Mouse (Mus musculus) forebrain, embryonic 12.5 days (tissue): ENCODE results near the gene Kcnh4. TPM values are rescaled to one million over a fixed set of nuclear protein-coding genes. Genes with fewer than 3 reads are reported as not detected.

ENCODE experiments used
- ATAC-seq: fragments of 200-750 bp; cut with Nextera tagmentation; 2 replicates; pipeline ENCODE4 v1.8.0; 2017; ENCODE audit warnings: moderate TSS enrichment; ENCODE audit not compliant: low FRiP score
- H3K27ac ChIP-seq: fragments of 300-500 bp; sonication (generic); 2 replicates; pipeline ENCODE4 v1.5.1; 2016; ENCODE audit warnings: mild to moderate bottlenecking
- H3K27me3 ChIP-seq: fragments of 300-500 bp; sonication (generic); 2 replicates; pipeline ENCODE4 v1.6.1; 2016; ENCODE audit warnings: mild to moderate bottlenecking
- H3K36me3 ChIP-seq: fragments of 300-500 bp; sonication (generic); replicated peaks from 2 replicates; pipeline ENCODE4 v1.6.1; 2016; ENCODE audit warnings: mild to moderate bottlenecking
- H3K4me1 ChIP-seq: fragments of 300-500 bp; sonication (generic); 2 replicates; pipeline ENCODE4 v1.6.1; 2016
- H3K4me2 ChIP-seq: fragments of 300-500 bp; sonication (generic); 2 replicates; pipeline ENCODE4 v1.6.1; 2016; ENCODE audit warnings: mild to moderate bottlenecking, moderate library complexity
- H3K4me3 ChIP-seq: fragments of 300-500 bp; sonication (generic); replicated peaks from 2 replicates; pipeline ENCODE4 v1.5.1; 2016; ENCODE audit warnings: mild to moderate bottlenecking
- H3K9ac ChIP-seq: fragments of 300-500 bp; sonication (generic); 2 replicates; pipeline ENCODE4 v1.6.1; 2016; ENCODE audit warnings: mild to moderate bottlenecking
- H3K9me3 ChIP-seq: fragments of 300-500 bp; sonication (generic); 2 replicates; pipeline ENCODE4 v1.6.1; 2016
- WGBS: fragments of 180-500 bp; shearing (Covaris S2); methylation state at CpG from one replicate; pipeline ENCODE4 v1.1.7; 2016; 5-methylcytosine and 5-hydroxymethylcytosine counted together
- polyA plus RNA-seq: library from polyadenylated mRNA; unstranded; fragments of >200 nt; fragmentation: Nextera tagmentation; extraction: Ambion mirVana; gene quantifications from 2 replicates; pipeline ENCODE4 v1.2.1, GENCODE M21; 2016

Gene Kcnh4
- polyA plus RNA-seq, 1 experiment from 2014 or later, result 4.4 TPM

GRCm38 (mm10) chr11:100741348-100741747 is 18.4 kb downstream of the Kcnh4 start:
- Histone ChIP-seq H3K4me2 (no peak overlapping the region), H3K27ac (no peak overlapping the region), H3K9ac (no peak overlapping the region), H3K36me3 (no peaks in the 10 kb centered on the region), H3K27me3 (peaks cover 9% of the 10 kb centered on the region), H3K4me3 (no peak overlapping the region), H3K9me3 (no peaks in the 10 kb centered on the region), H3K4me1 (peaks cover 22% of the 10 kb centered on the region)
- WGBS, result 81% methylated on average over 6 of the region's 6 CpGs
- ATAC-seq, result no peak

GRCm38 (mm10) chr11:100738749-100739148 is 21.0 kb downstream of the Kcnh4 start:
- H3K9ac ChIP-seq, result 0 out of 2 replicates have a peak overlapping the region, but pooled peaks have one; percentile 18
- H3K4me2 ChIP-seq, result peak overlapping the region; percentile 60
- H3K36me3 ChIP-seq, result no peaks in the 10 kb centered on the region
- no peak overlapping the region for H3K27ac ChIP-seq
- peak; percentile 10; the same call in 1 of the 2 replicates for ATAC-seq
- H3K9me3 ChIP-seq, result no peaks in the 10 kb centered on the region
- 10% methylated on average over 5 of the region's 5 CpGs for whole genome bisulfite sequencing
- H3K4me1 ChIP-seq, result peaks cover 24% of the 10 kb centered on the region
- H3K4me3 ChIP-seq, result peak overlapping the region; percentile 89
- H3K27me3 ChIP-seq, result peaks cover 9% of the 10 kb centered on the region

- H3K4me2 ChIP-seq, result peak within 1 kb of the TSS; percentile 94
- H3K4me3 ChIP-seq, result peak within 1 kb of the TSS; percentile 89
- H3K36me3 ChIP-seq, result no peaks in the 10 kb centered on the region
- peak; percentile 99 for ATAC-seq
- H3K9ac ChIP-seq, result peak within 1 kb of the TSS; percentile 92
- H3K9me3 ChIP-seq, result no peaks in the 10 kb centered on the region
- H3K27me3 ChIP-seq, result peaks cover 9% of the 10 kb centered on the region
- WGBS, result under 1% methylated on average over 39 of the region's 39 CpGs
- peak within 1 kb of the TSS; percentile 75 for H3K27ac ChIP-seq
- H3K4me1 ChIP-seq, result peaks cover 24% of the 10 kb centered on the region
Observed at GRCm38 (mm10) chr11:100738066-100738604, 21.6 kb downstream of the Kcnh4 start, which contains the start of gene Rab5c. Gene Rab5c, minus strand, starts transcription at chr11:100738215.

GRCm38 (mm10) chr11:100737105-100737733 is 22.5 kb downstream of the Kcnh4 start:
- H3K4me1 ChIP-seq, result peaks cover 24% of the 10 kb centered on the region
- H3K9me3 ChIP-seq, result no peaks in the 10 kb centered on the region
- peak overlapping the region; percentile 94 for H3K4me2 ChIP-seq
- WGBS, result 3% methylated on average over 13 of the region's 13 CpGs
- peaks cover 9% of the 10 kb centered on the region for H3K27me3 ChIP-seq
- no peak overlapping the region for H3K27ac ChIP-seq
- H3K9ac ChIP-seq, result peak overlapping the region; percentile 92
- H3K36me3 ChIP-seq, result no peaks in the 10 kb centered on the region
- no peak for ATAC-seq
- peak overlapping the region; percentile 89 for H3K4me3 ChIP-seq

GRCm38 (mm10) chr11:100736746-100737080 is 23.0 kb downstream of the Kcnh4 start:
- Histone ChIP-seq H3K4me3 (peak overlapping the region; percentile 89), H3K36me3 (0 out of 2 replicates have a peak, but pooled peaks cover 3% of the 10 kb centered on the region), H3K27ac (no peak overlapping the region), H3K4me1 (peaks cover 24% of the 10 kb centered on the region), H3K9me3 (no peaks in the 10 kb centered on the region), H3K9ac (peak overlapping the region; percentile 92; the same call in 1 of the 2 replicates), H3K27me3 (peaks cover 9% of the 10 kb centered on the region; the same call in 1 of the 2 replicates), H3K4me2 (peak overlapping the region; percentile 94)
- WGBS, result 85% methylated on average over 4 of the region's 4 CpGs
- no peak for ATAC-seq

- H3K4me1 ChIP-seq, result peaks cover 24% of the 10 kb centered on the region
- peak overlapping the region; percentile 17 for H3K9ac ChIP-seq
- H3K36me3 ChIP-seq, result 0 out of 2 replicates have a peak, but pooled peaks cover 3% of the 10 kb centered on the region
- no peaks in the 10 kb centered on the region for H3K9me3 ChIP-seq
- H3K4me2 ChIP-seq, result peak overlapping the region; percentile 94; the same call in 1 of the 2 replicates
- H3K27ac ChIP-seq, result no peak overlapping the region
- H3K27me3 ChIP-seq, result peaks cover 9% of the 10 kb centered on the region; the same call in 1 of the 2 replicates
- H3K4me3 ChIP-seq, result no peak overlapping the region
- WGBS, result 86% methylated on average over 14 of the region's 14 CpGs
- ATAC-seq, result no peak
Observed at GRCm38 (mm10) chr11:100735954-100736745, 23.6 kb downstream of the Kcnh4 start.

- 93% methylated on average over 9 of the region's 9 CpGs for WGBS
- Histone ChIP-seq H3K27me3 (peaks cover 6% of the 10 kb centered on the region; the same call in 1 of the 2 replicates), H3K27ac (no peak overlapping the region), H3K4me2 (peak overlapping the region; percentile 4; the same call in 1 of the 2 replicates), H3K4me1 (peaks cover 28% of the 10 kb centered on the region), H3K4me3 (no peak overlapping the region), H3K9me3 (no peaks in the 10 kb centered on the region), H3K9ac (peak overlapping the region; percentile 17; the same call in 1 of the 2 replicates), H3K36me3 (0 out of 2 replicates have a peak, but pooled peaks cover 3% of the 10 kb centered on the region)
- no peak for ATAC-seq
Observed at GRCm38 (mm10) chr11:100735134-100735865, 24.4 kb downstream of the Kcnh4 start.

- Histone ChIP-seq H3K4me3 (no peak overlapping the region), H3K4me2 (no peak overlapping the region), H3K4me1 (0 out of 2 replicates have a peak, but pooled peaks cover 3% of the 10 kb centered on the region), H3K9ac (no peak overlapping the region), H3K9me3 (no peaks in the 10 kb centered on the region), H3K27me3 (no peaks in the 10 kb centered on the region), H3K27ac (no peak overlapping the region), H3K36me3 (peaks cover 15% of the 10 kb centered on the region; the same call in 1 of the 2 replicates)
- ATAC-seq, result no peak
- WGBS, result 91% methylated on average over 6 of the region's 6 CpGs
Observed at GRCm38 (mm10) chr11:100730477-100731205, 29.1 kb downstream of the Kcnh4 start.

GRCm38 (mm10) chr11:100729976-100730375 is 29.8 kb downstream of the Kcnh4 start:
- H3K4me2 ChIP-seq, result no peak overlapping the region
- no peaks in the 10 kb centered on the region for H3K27me3 ChIP-seq
- H3K9me3 ChIP-seq, result no peaks in the 10 kb centered on the region
- no peak overlapping the region for H3K27ac ChIP-seq
- WGBS, result 97% methylated on average over 4 of the region's 4 CpGs
- no peak overlapping the region for H3K4me3 ChIP-seq
- H3K4me1 ChIP-seq, result 0 out of 2 replicates have a peak, but pooled peaks cover 3% of the 10 kb centered on the region
- no peak overlapping the region for H3K9ac ChIP-seq
- peaks cover 15% of the 10 kb centered on the region; the same call in 1 of the 2 replicates for H3K36me3 ChIP-seq
- ATAC-seq, result no peak

- ATAC-seq, result no peak
- Histone ChIP-seq H3K4me1 (0 out of 2 replicates have a peak, but pooled peaks cover 3% of the 10 kb centered on the region), H3K27me3 (no peaks in the 10 kb centered on the region), H3K27ac (no peak overlapping the region), H3K9ac (no peak overlapping the region), H3K9me3 (no peaks in the 10 kb centered on the region), H3K4me3 (no peak overlapping the region), H3K36me3 (peaks cover 15% of the 10 kb centered on the region; the same call in 1 of the 2 replicates), H3K4me2 (no peak overlapping the region)
- WGBS, result 90% methylated on average over 6 of the region's 6 CpGs
Observed at GRCm38 (mm10) chr11:100728601-100729000, 31.1 kb downstream of the Kcnh4 start.

- Histone ChIP-seq H3K36me3 (peaks cover 15% of the 10 kb centered on the region; the same call in 1 of the 2 replicates), H3K27me3 (no peaks in the 10 kb centered on the region), H3K4me3 (no peak overlapping the region), H3K4me2 (no peak overlapping the region), H3K4me1 (peaks cover 6% of the 10 kb centered on the region; the same call in 1 of the 2 replicates), H3K27ac (no peak overlapping the region), H3K9ac (no peak overlapping the region), H3K9me3 (no peaks in the 10 kb centered on the region)
- no peak for ATAC-seq
- WGBS, result 93% methylated on average over 3 of the region's 3 CpGs
Observed at GRCm38 (mm10) chr11:100727201-100727600, 32.5 kb downstream of the Kcnh4 start.
